Mouse (Mus musculus) E14TG2a.4 (cell line): ENCODE measurements at regions not wholly inside any gene's neighbourhood (a gene's known extent, or its start where the extent isn't known, plus 50 kb on each side); places are given as distances from the start of the nearest gene placed in this dataset.

ENCODE experiments used
- CTCF ChIP-seq: conservative IDR thresholded peaks from 2 replicates; pipeline ENCODE4 v1.5.1; 2014; ENCODE audit warnings: low read length
- NANOG ChIP-seq: IDR thresholded peaks from 2 replicates; pipeline ENCODE4 v1.6.1; 2014; ENCODE audit warnings: borderline replicate concordance, low read length, mixed read lengths
- POU5F1 ChIP-seq: IDR thresholded peaks from 2 replicates; pipeline ENCODE4 v1.6.1; 2014; ENCODE audit warnings: low read length, borderline replicate concordance

GRCm38 (mm10) chr5:45373069-45373468 lies 77.0 kb downstream of the Qdpr start:
- TF ChIP-seq CTCF (no peak), POU5F1 (no peak), NANOG (no peak)
